Mouse (Mus musculus): Measurements from ENCODE around the gene Olfml2a. TPM values are rescaled to one million over a fixed set of nuclear protein-coding genes. Genes with fewer than 3 reads are reported as not detected.

The Olfml2a gene
- total and polyA plus RNA-seq, 2 experiments from 2014 or later = 3.3 to 12.7 TPM

GRCm38 (mm10) chr2:38997386-38998374 is 65.9 kb downstream of the Olfml2a start, which contains the start of gene Wdr38:
Gene Wdr38, plus strand, starts transcription at chr2:38997476.
- H3K27ac ChIP-seq (ENCODE audit: low read depth) = no peak within 1 kb of the TSS
- DNase-seq (ENCODE audit: low spot score) = peak; percentile 79
- peak within 1 kb of the TSS; percentile 66 for H3K4me2 ChIP-seq (ENCODE audit: low read depth, low read length)
- H3K9ac ChIP-seq (replicated peaks; ENCODE audit: low read depth, low read length) = peak within 1 kb of the TSS; percentile 47
- H3K4me1 ChIP-seq (ENCODE audit: control insufficient read depth, insufficient read depth) = peaks cover 7% of the 10 kb centered on the region; the same call in 1 of the 2 replicates
- H3K27me3 ChIP-seq (ENCODE audit: control insufficient read depth, insufficient read depth, low read length) = 0 out of 2 replicates have a peak, but pooled peaks cover 3% of the 10 kb centered on the region
- peak; percentile 94 for ATAC-seq (ENCODE audit: insufficient read depth, low read depth)
- 11% methylated on average over 33 of the region's 33 CpGs for WGBS
- TF ChIP-seq EP300 (IDR thresholded peaks at IDR 0.05; ENCODE audit: low read depth) (no peak), CTCF (IDR thresholded peaks at IDR 0.05; ENCODE audit: low read depth) (peak; percentile 95)
- no peaks in the 10 kb centered on the region for H3K9me3 ChIP-seq (replicated peaks; ENCODE audit: control insufficient read depth, low read length)
- H3K36me3 ChIP-seq (replicated peaks; ENCODE audit: control insufficient read depth, insufficient read depth, low read length) = peaks cover 25% of the 10 kb centered on the region
- peak within 1 kb of the TSS; percentile 47 for H3K4me3 ChIP-seq (ENCODE audit: low read depth, low read length)

DNA sequence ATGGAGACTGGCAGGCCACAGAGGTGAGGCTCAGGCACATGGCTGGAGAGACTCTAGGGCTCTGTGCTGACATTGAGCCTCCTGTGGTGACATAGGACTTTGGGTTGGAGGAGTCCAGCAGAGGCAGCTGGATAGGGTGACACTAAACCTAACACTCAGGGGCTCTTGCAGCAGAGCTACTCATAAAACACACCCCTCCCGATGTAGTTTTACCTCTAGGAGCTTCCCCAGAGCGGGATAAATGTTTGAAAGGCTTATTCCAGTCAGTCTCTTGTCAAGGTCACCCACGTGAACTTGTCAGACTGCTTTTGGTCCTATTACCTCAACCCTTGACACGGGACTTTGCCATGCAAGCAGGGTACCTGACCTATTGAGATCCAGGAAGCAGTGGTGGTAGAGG is 67.6 kb downstream of the Olfml2a start:
- Histone ChIP-seq H3K36me3 (replicated peaks; ENCODE audit: control insufficient read depth, insufficient read depth, low read length) (peaks cover 37% of the 10 kb centered on the region), H3K9me3 (replicated peaks; ENCODE audit: control insufficient read depth, low read length) (no peaks in the 10 kb centered on the region), H3K9ac (replicated peaks; ENCODE audit: low read depth, low read length) (no peak overlapping the region), H3K4me3 (ENCODE audit: low read depth, low read length) (no peak overlapping the region), H3K4me2 (ENCODE audit: low read depth, low read length) (no peak overlapping the region), H3K4me1 (ENCODE audit: control insufficient read depth, insufficient read depth) (peaks cover 7% of the 10 kb centered on the region; the same call in 1 of the 2 replicates), H3K27ac (ENCODE audit: low read depth) (no peak overlapping the region), H3K27me3 (ENCODE audit: control insufficient read depth, insufficient read depth, low read length) (0 out of 2 replicates have a peak, but pooled peaks cover 3% of the 10 kb centered on the region)
- no peak for TF ChIP-seq EP300 (IDR thresholded peaks at IDR 0.05; ENCODE audit: low read depth)
- TF ChIP-seq CTCF (IDR thresholded peaks at IDR 0.05; ENCODE audit: low read depth) = no peak
- 37% methylated on average over 4 of the region's 4 CpGs for WGBS
- DNase-seq (ENCODE audit: low spot score) (no peak), ATAC-seq (ENCODE audit: insufficient read depth, low read depth) (no peak)

DNA sequence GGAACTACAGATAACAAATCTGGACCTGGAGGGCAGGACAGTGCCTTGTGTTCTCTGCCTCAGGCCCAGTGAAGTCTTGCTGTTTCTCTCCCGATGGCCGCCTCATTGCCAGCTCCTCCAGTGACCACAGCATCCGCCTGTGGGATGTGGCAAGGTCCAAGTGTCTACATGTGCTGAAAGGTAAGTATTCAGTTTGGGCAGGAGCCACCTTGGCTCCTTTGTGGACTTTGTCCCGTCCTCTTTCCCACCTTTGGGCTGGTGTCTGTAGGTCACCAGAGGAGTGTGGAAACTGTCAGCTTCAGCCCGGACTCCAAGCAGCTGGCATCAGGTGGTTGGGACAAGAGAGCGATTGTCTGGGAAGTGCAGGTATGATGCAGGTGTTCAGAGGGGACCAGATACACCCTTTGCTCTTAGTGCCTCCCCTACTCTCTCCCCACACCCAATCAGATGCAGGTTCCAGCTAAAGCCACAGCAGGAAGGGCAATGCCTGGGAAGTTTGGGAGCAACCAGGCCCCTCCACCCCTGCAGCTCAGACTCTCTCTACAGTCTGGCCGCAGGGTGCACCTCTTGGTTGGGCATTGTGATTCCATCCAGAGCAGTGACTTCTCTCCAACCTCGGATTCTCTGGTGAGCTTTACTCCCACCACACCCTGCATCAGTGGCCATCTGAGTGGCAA is 68.3 kb downstream of the Olfml2a start:
- ATAC-seq (ENCODE audit: insufficient read depth, low read depth) (no peak), DNase-seq (ENCODE audit: low spot score) (no peak)
- no peak overlapping the region for H3K27ac ChIP-seq (ENCODE audit: low read depth)
- H3K27me3 ChIP-seq (ENCODE audit: control insufficient read depth, insufficient read depth, low read length) = 0 out of 2 replicates have a peak, but pooled peaks cover 3% of the 10 kb centered on the region
- H3K4me1 ChIP-seq (ENCODE audit: control insufficient read depth, insufficient read depth) = peaks cover 7% of the 10 kb centered on the region; the same call in 1 of the 2 replicates
- WGBS = 61% methylated on average over 8 of the region's 8 CpGs
- peaks cover 37% of the 10 kb centered on the region for H3K36me3 ChIP-seq (replicated peaks; ENCODE audit: control insufficient read depth, insufficient read depth, low read length)
- no peak overlapping the region for H3K4me3 ChIP-seq (ENCODE audit: low read depth, low read length)
- no peaks in the 10 kb centered on the region for H3K9me3 ChIP-seq (replicated peaks; ENCODE audit: control insufficient read depth, low read length)
- TF ChIP-seq EP300 (IDR thresholded peaks at IDR 0.05; ENCODE audit: low read depth) (no peak), CTCF (IDR thresholded peaks at IDR 0.05; ENCODE audit: low read depth) (no peak)
- H3K9ac ChIP-seq (replicated peaks; ENCODE audit: low read depth, low read length) = no peak overlapping the region
- no peak overlapping the region for H3K4me2 ChIP-seq (ENCODE audit: low read depth, low read length)

DNA sequence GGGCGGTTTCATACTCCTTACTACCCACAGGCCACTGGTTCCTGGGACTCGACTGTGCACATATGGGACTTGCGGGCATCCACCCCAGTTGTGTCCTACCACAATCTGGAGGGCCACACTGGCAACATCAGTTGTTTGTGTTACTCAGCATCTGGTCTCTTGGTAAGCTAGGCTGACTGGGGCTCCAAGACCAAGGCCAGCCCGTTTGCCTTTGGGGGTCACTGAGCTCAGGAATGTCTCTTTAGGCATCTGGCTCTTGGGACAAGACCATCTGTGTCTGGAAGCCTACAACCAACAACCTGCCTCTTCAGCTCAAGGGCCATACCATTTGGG is 68.8 kb downstream of the Olfml2a start:
- DNase-seq (ENCODE audit: low spot score) (no peak), ATAC-seq (ENCODE audit: insufficient read depth, low read depth) (no peak)
- Histone ChIP-seq H3K4me3 (ENCODE audit: low read depth, low read length) (no peak overlapping the region), H3K36me3 (replicated peaks; ENCODE audit: control insufficient read depth, insufficient read depth, low read length) (peaks cover 37% of the 10 kb centered on the region), H3K9ac (replicated peaks; ENCODE audit: low read depth, low read length) (no peak overlapping the region), H3K4me1 (ENCODE audit: control insufficient read depth, insufficient read depth) (peaks cover 7% of the 10 kb centered on the region; the same call in 1 of the 2 replicates), H3K27me3 (ENCODE audit: control insufficient read depth, insufficient read depth, low read length) (0 out of 2 replicates have a peak, but pooled peaks cover 3% of the 10 kb centered on the region), H3K4me2 (ENCODE audit: low read depth, low read length) (no peak overlapping the region), H3K27ac (ENCODE audit: low read depth) (no peak overlapping the region), H3K9me3 (replicated peaks; ENCODE audit: control insufficient read depth, low read length) (no peaks in the 10 kb centered on the region)
- TF ChIP-seq CTCF (IDR thresholded peaks at IDR 0.05; ENCODE audit: low read depth) (no peak), EP300 (IDR thresholded peaks at IDR 0.05; ENCODE audit: low read depth) (no peak)
- 73% methylated on average over 4 of the region's 4 CpGs for WGBS

DNA sequence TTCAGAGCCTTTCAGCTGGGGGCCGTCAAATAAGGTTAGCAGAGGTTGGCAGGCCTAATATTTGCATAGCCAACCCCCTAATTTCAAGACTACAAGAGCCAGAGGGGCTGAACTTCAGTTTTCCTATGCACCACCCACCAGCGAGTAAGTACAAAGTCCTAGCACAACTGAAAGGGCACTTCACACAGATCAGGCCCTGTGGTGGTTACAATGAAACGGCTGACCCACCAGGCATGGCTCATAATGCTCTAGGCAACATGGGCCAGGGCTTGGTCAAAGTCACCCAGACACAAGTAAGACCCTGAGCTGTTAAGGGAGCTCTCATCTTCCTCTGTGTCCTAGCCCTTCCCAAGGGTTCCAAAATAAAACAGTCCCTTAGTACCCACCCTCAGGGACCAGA is 70.1 kb downstream of the Olfml2a start:
- ATAC-seq (ENCODE audit: insufficient read depth, low read depth) (no peak), DNase-seq (ENCODE audit: low spot score) (no peak)
- Histone ChIP-seq H3K27me3 (ENCODE audit: control insufficient read depth, insufficient read depth, low read length) (0 out of 2 replicates have a peak, but pooled peaks cover 3% of the 10 kb centered on the region), H3K9me3 (replicated peaks; ENCODE audit: control insufficient read depth, low read length) (no peaks in the 10 kb centered on the region), H3K4me2 (ENCODE audit: low read depth, low read length) (no peak overlapping the region), H3K4me3 (ENCODE audit: low read depth, low read length) (no peak overlapping the region), H3K9ac (replicated peaks; ENCODE audit: low read depth, low read length) (no peak overlapping the region), H3K4me1 (ENCODE audit: control insufficient read depth, insufficient read depth) (peaks cover 10% of the 10 kb centered on the region; the same call in 1 of the 2 replicates), H3K36me3 (replicated peaks; ENCODE audit: control insufficient read depth, insufficient read depth, low read length) (peaks cover 37% of the 10 kb centered on the region), H3K27ac (ENCODE audit: low read depth) (no peak overlapping the region)
- TF ChIP-seq CTCF (IDR thresholded peaks at IDR 0.05; ENCODE audit: low read depth) (no peak), EP300 (IDR thresholded peaks at IDR 0.05; ENCODE audit: low read depth) (no peak)
- 78% methylated on average over 3 of the region's 3 CpGs for WGBS
